9 mouse cellular contexts compared by ENCODE assay signal in genomic region chr7:101385331-101385733, GRCm38 (mm10). TPM values are rescaled to one million over a fixed set of nuclear protein-coding genes. Genes with fewer than 3 reads are reported as not detected.
A peak's percentile ranks its signal among the peaks of the same experiment; 100 is the strongest.
DNase-seq lines count a peak whose midpoint lies in the region; ATAC-seq and TF ChIP-seq lines count a peak whose summit lies in the region.
"Had no signal": no experiment of that assay in that cellular context is flagged by ENCODE, and none has a peak within 500 bp of the region (broad histone marks: within the 10 kb centered on the region; RNA-seq: fewer than 3 reads in every experiment).

No protein-coding gene starts in this region.

- peaks cover 19% of the 10 kb centered on the region for H3K4me1 ChIP-seq in heart, postnatal 0 days (ENCODE audit: control insufficient read depth, insufficient read depth)
- peaks cover 11% of the 10 kb centered on the region for H3K4me1 ChIP-seq in liver, embryonic 16.5 days (ENCODE audit: control insufficient read depth, low read depth, low read length)
- H3K4me1 ChIP-seq in forebrain, embryonic 15.5 days = no peaks in the 10 kb centered on the region

- no peak for TF ChIP-seq EP300 in heart, postnatal 0 days (IDR thresholded peaks at IDR 0.05; ENCODE audit: low read depth)

- peaks cover 34% of the 10 kb centered on the region for H3K36me3 ChIP-seq in heart, postnatal 0 days (replicated peaks; ENCODE audit: control insufficient read depth, insufficient read depth, low read length)
- H3K36me3 ChIP-seq in liver, embryonic 16.5 days (ENCODE audit: control insufficient read depth, insufficient read depth) = no peaks in the 10 kb centered on the region; the same call in 1 of the 2 replicates
- H3K36me3 ChIP-seq in forebrain, embryonic 15.5 days = no peaks in the 10 kb centered on the region
- H3K36me3 ChIP-seq: neural tube, embryonic 12.5 days had no signal

- no peaks in the 10 kb centered on the region for H3K9me3 ChIP-seq in heart, postnatal 0 days (replicated peaks; ENCODE audit: control insufficient read depth, low read length)
- no peaks in the 10 kb centered on the region for H3K9me3 ChIP-seq in liver, embryonic 16.5 days (replicated peaks; ENCODE audit: control insufficient read depth, low read length)
- H3K9me3 ChIP-seq in forebrain, embryonic 15.5 days = no peaks in the 10 kb centered on the region
- H3K9me3 ChIP-seq: neural tube, embryonic 12.5 days had no signal

- no peak overlapping the region; the same call in 1 of the 2 replicates for H3K9ac ChIP-seq in heart, postnatal 0 days (replicated peaks; ENCODE audit: low read depth, low read length)
- no peak overlapping the region for H3K9ac ChIP-seq in liver, embryonic 16.5 days (ENCODE audit: low read depth, low read length)
- H3K9ac ChIP-seq in forebrain, embryonic 15.5 days (replicated peaks) = no peak overlapping the region
- H3K9ac ChIP-seq: neural tube, embryonic 12.5 days had no signal

- ATAC-seq in heart, postnatal 0 days (ENCODE audit: insufficient read depth, low read depth) = peak; percentile 40
- ATAC-seq in liver, embryonic 16.5 days (ENCODE audit: low read depth) = peak; percentile 25; the same call in 1 of the 2 replicates
- no peak for ATAC-seq in forebrain, embryonic 15.5 days (replicated peaks)

- peak overlapping the region; percentile 12; the same call in 1 of the 2 replicates for H3K4me3 ChIP-seq in heart, postnatal 0 days (ENCODE audit: low read depth, low read length)
- no peak overlapping the region for H3K4me3 ChIP-seq in liver, embryonic 16.5 days (ENCODE audit: low read depth, low read length)
- H3K4me3 ChIP-seq in forebrain, embryonic 15.5 days = no peak overlapping the region
- H3K4me3 ChIP-seq: neural tube, embryonic 12.5 days had no signal

- peak overlapping the region; percentile 43 for H3K27ac ChIP-seq in heart, postnatal 0 days (ENCODE audit: low read depth)
- H3K27ac ChIP-seq in liver, embryonic 16.5 days (ENCODE audit: low read length) = peak overlapping the region; percentile 39; the same call in 1 of the 2 replicates
- H3K27ac ChIP-seq in forebrain, embryonic 15.5 days (replicated peaks) = no peak overlapping the region
- H3K27ac ChIP-seq: neural tube, embryonic 12.5 days had no signal

- 52% methylated on average over 6 of the region's 6 CpGs for WGBS in heart, postnatal 0 days
- 35% methylated on average over 6 of the region's 6 CpGs for WGBS in liver, embryonic 16.5 days (ENCODE audit: insufficient replicate concordance)
- 50% methylated on average over 6 of the region's 6 CpGs for WGBS in forebrain, embryonic 15.5 days

- TF ChIP-seq CTCF in heart, postnatal 0 days (IDR thresholded peaks at IDR 0.05; ENCODE audit: low read depth) = no peak

- no peaks in the 10 kb centered on the region for H3K27me3 ChIP-seq in heart, postnatal 0 days (ENCODE audit: control insufficient read depth, insufficient read depth, low read length)
- no peaks in the 10 kb centered on the region for H3K27me3 ChIP-seq in liver, embryonic 16.5 days (ENCODE audit: control insufficient read depth, insufficient read depth, low read depth, low read length)
- no peaks in the 10 kb centered on the region for H3K27me3 ChIP-seq in forebrain, embryonic 15.5 days
- H3K27me3 ChIP-seq: neural tube, embryonic 12.5 days had no signal

- H3K4me2 ChIP-seq in heart, postnatal 0 days (ENCODE audit: low read depth, low read length) = peak overlapping the region; percentile 22; the same call in 1 of the 2 replicates
- H3K4me2 ChIP-seq in liver, embryonic 16.5 days (ENCODE audit: low read depth, low read length) = no peak overlapping the region; the same call in 1 of the 2 replicates
- no peak overlapping the region for H3K4me2 ChIP-seq in forebrain, embryonic 15.5 days (replicated peaks)
- H3K4me2 ChIP-seq: neural tube, embryonic 12.5 days had no signal

- DNase-seq in retina, postnatal 1 day = peak; percentile 47
- DNase-seq in retina, embryonic 14.5 days (ENCODE audit: low spot score) = no peak
- peak; percentile 45 for DNase-seq in heart, postnatal 0 days (ENCODE audit: low spot score)
- DNase-seq in left cerebral cortex, adult 18-20 months (ENCODE audit: low spot score in 2 of 2) = no peak
- no peak for DNase-seq in adrenal gland, adult 2 months
- DNase-seq: cerebellum, postnatal 36 days had no signal

RNA-seq across cellular contexts. Expression of gene Gm45837, which starts 25.4 kb away (rescaled TPM):
- total RNA-seq in heart, postnatal 0 days (2014; rRNA removed; ENCODE audit: low replicate concordance) = 33.8 TPM in 1 of 2 replicates, not detected in the other
- polyA plus RNA-seq in heart, postnatal 0 days (2015; fragmentation: Nextera tagmentation; extraction: Ambion mirVana) = 2.4 TPM in 1 of 2 replicates, not detected in the other
- 4.0 TPM in 1 of 2 replicates, not detected in the other for polyA plus RNA-seq in liver, embryonic 16.5 days (2015; fragmentation: Nextera tagmentation; extraction: Ambion mirVana)
- 1 to 10 TPM in 1 of 2 experiments, not detected in 1; 1.3 TPM for total RNA-seq in left cerebral cortex, adult 18-20 months (2021)
- polyA plus RNA-seq in forebrain, embryonic 15.5 days (2015; fragmentation: Nextera tagmentation; extraction: Ambion mirVana) = 0.87 TPM in 1 of 2 replicates, not detected in the other
- total RNA-seq in adrenal gland, adult 2 months (2021) = not detected
- polyA plus RNA-seq in adrenal gland, adult 2 months (2012; rRNA removed) = 0.29 and 0.93 TPM in 2 replicates
- polyA plus RNA-seq: neural tube, embryonic 12.5 days had no signal

RNA-seq across cellular contexts. Expression of gene Pde2a, which starts 36.2 kb away (rescaled TPM):
- total RNA-seq in heart, postnatal 0 days (2014; rRNA removed; ENCODE audit: low replicate concordance) = 4.7 and 35.2 TPM in 2 replicates
- polyA plus RNA-seq in heart, postnatal 0 days (2015; fragmentation: Nextera tagmentation; extraction: Ambion mirVana) = 19.3 and 22.1 TPM in 2 replicates
- 14.3 and 14.6 TPM in 2 replicates for polyA plus RNA-seq in liver, embryonic 16.5 days (2015; fragmentation: Nextera tagmentation; extraction: Ambion mirVana)
- 100 to 1,000 TPM; 347 to 370 TPM for total RNA-seq in left cerebral cortex, adult 18-20 months (2021)
- polyA plus RNA-seq in forebrain, embryonic 15.5 days (2015; fragmentation: Nextera tagmentation; extraction: Ambion mirVana) = 42.5 and 46.4 TPM in 2 replicates
- 100 to 1,000 TPM; 161 to 223 TPM for total RNA-seq in adrenal gland, adult 2 months (2021)
- polyA plus RNA-seq in adrenal gland, adult 2 months (2012; rRNA removed) = 142 and 199 TPM in 2 replicates

RNA-seq across cellular contexts. Expression of gene Arap1, which starts 37.5 kb away (rescaled TPM):
- 36.2 and 101 TPM in 2 replicates for total RNA-seq in heart, postnatal 0 days (2014; rRNA removed; ENCODE audit: low replicate concordance)
- polyA plus RNA-seq in heart, postnatal 0 days (2015; fragmentation: Nextera tagmentation; extraction: Ambion mirVana) = 18.6 and 19.8 TPM in 2 replicates
- polyA plus RNA-seq in liver, embryonic 16.5 days (2015; fragmentation: Nextera tagmentation; extraction: Ambion mirVana) = 17.3 and 22.5 TPM in 2 replicates
- total RNA-seq in left cerebral cortex, adult 18-20 months (2021) = 10 to 100 TPM; 15.6 to 24.1 TPM
- 6.0 and 7.0 TPM in 2 replicates for polyA plus RNA-seq in forebrain, embryonic 15.5 days (2015; fragmentation: Nextera tagmentation; extraction: Ambion mirVana)
- 10 to 100 TPM; 31.2 to 49.8 TPM for total RNA-seq in adrenal gland, adult 2 months (2021)
- polyA plus RNA-seq in adrenal gland, adult 2 months (2012; rRNA removed) = 58.4 and 60.7 TPM in 2 replicates

Comparison
In these comparisons a context has a peak if more than half of its experiments do, and no peak if none do; other contexts are left out.
1. DNase-seq: peak in retina, postnatal 1 day (single experiment) and heart, postnatal 0 days (single experiment); none in retina, embryonic 14.5 days (single experiment), left cerebral cortex, adult 18-20 months (0 of 2) and adrenal gland, adult 2 months (single experiment).